Mouse (Mus musculus) liver, adult 2 months (tissue): ENCODE measurements around the gene Prkag2. TPM values are rescaled to one million over a fixed set of nuclear protein-coding genes. Genes with fewer than 3 reads are reported as not detected.
A peak's percentile ranks its signal among the peaks of the same experiment; 100 is the strongest.

Experiments
- DNase-seq: peaks from one replicate; pipeline ENCODE4 v3.0.0-alpha.2; 2011; ENCODE audit warnings: low read depth, low spot score; ENCODE audit errors: extremely low read depth
- H3K27ac ChIP-seq: fragments of 200-500 bp; replicated peaks from 2 replicates; pipeline ENCODE4 v1.5.1; 2012; ENCODE audit warnings: low read depth, mild to moderate bottlenecking, control low read depth, inconsistent platforms, low read length; ENCODE audit not compliant: insufficient read depth
- H3K27me3 ChIP-seq: fragments of 200-500 bp; 2 replicates; pipeline ENCODE4 v1.6.1; 2012; ENCODE audit warnings: mild to moderate bottlenecking, moderate library complexity, low read length, inconsistent platforms; ENCODE audit not compliant: control insufficient read depth, insufficient read depth
- H3K36me3 ChIP-seq: fragments of 200-500 bp; 2 replicates; pipeline ENCODE4 v1.6.1; 2012; ENCODE audit warnings: low read length, inconsistent platforms; ENCODE audit not compliant: control insufficient read depth, insufficient read depth
- H3K4me1 ChIP-seq: fragments of 200-500 bp; 2 replicates; pipeline ENCODE4 v1.6.1; 2011; ENCODE audit warnings: low read length; ENCODE audit not compliant: control insufficient read depth, insufficient read depth
- H3K4me3 ChIP-seq: fragments of 200-500 bp; 2 replicates; pipeline ENCODE4 v1.5.1; 2011; ENCODE audit warnings: low read depth, mild to moderate bottlenecking, control low read depth, low read length, moderate library complexity; ENCODE audit not compliant: insufficient read depth
- H3K79me2 ChIP-seq: fragments of 200-500 bp; 2 replicates; pipeline ENCODE4 v1.6.1; 2012; ENCODE audit warnings: inconsistent platforms, mild to moderate bottlenecking, low read length, moderate library complexity; ENCODE audit not compliant: control insufficient read depth, insufficient read depth
- H3K9ac ChIP-seq: fragments of 200-500 bp; 2 replicates; pipeline ENCODE4 v1.6.1; 2012; ENCODE audit warnings: low read depth, mild to moderate bottlenecking, control low read depth, inconsistent platforms, low read length
- CTCF ChIP-seq: fragments of 200-500 bp; IDR thresholded peaks from 2 replicates; pipeline ENCODE4 v1.5.1; 2011; ENCODE audit warnings: low read depth, low read length, control low read depth
- POLR2A ChIP-seq: fragments of 200-500 bp; IDR thresholded peaks from 2 replicates; pipeline ENCODE4 v1.6.1; 2011; ENCODE audit warnings: low read length, control low read depth; ENCODE audit not compliant: insufficient read depth; ENCODE audit errors: extremely low read depth
- WGBS: fragments of 180-500 bp; shearing (Covaris S2); methylation state at CpG from one replicate; pipeline ENCODE4 v1.1.7; 2018; 5-methylcytosine and 5-hydroxymethylcytosine counted together
- polyA plus RNA-seq: library from polyadenylated mRNA; depleted of rRNA; stranded (reverse); fragments of >200 nt; gene quantifications from 2 replicates; pipeline ENCODE4 v1.2.3, GENCODE M21; 2012
- total RNA-seq: library from RNA; depleted of rRNA; stranded (reverse); fragments of >200 nt; gene quantifications from 2 replicates; pipeline ENCODE4 v1.2.3, GENCODE M21; 2014

Gene Prkag2
- total and polyA plus RNA-seq, 2 experiments: 14.8 to 21.1 TPM

GRCm38 (mm10) chr5:24956891-24957290, 143.6 kb downstream of the Prkag2 start:
- Histone ChIP-seq H3K79me2 (peaks cover 9% of the 10 kb centered on the region; the same call in 1 of the 2 replicates), H3K9ac (no peak overlapping the region), H3K36me3 (no peaks in the 10 kb centered on the region), H3K4me1 (peaks cover 24% of the 10 kb centered on the region), H3K27me3 (no peaks in the 10 kb centered on the region), H3K4me3 (no peak overlapping the region), H3K27ac (no peak overlapping the region)
- TF ChIP-seq CTCF (no peak), POLR2A (no peak)
- 81% methylated on average over 7 of the region's 7 CpGs for WGBS
- DNase-seq: peak; percentile 72

- WGBS: 51% methylated on average over 16 of the region's 16 CpGs
- H3K27me3 ChIP-seq: no peaks in the 10 kb centered on the region
- TF ChIP-seq CTCF: no peak
- no peak for TF ChIP-seq POLR2A
- H3K4me3 ChIP-seq: no peak overlapping the region
- peaks cover 29% of the 10 kb centered on the region for H3K4me1 ChIP-seq
- peak overlapping the region; percentile 42 for H3K27ac ChIP-seq
- peak; percentile 56 for DNase-seq
- no peak overlapping the region for H3K9ac ChIP-seq
- peaks cover 25% of the 10 kb centered on the region; the same call in 1 of the 2 replicates for H3K79me2 ChIP-seq
- no peaks in the 10 kb centered on the region for H3K36me3 ChIP-seq
Measured at GRCm38 (mm10) chr5:24952842-24953741, 147.3 kb downstream of the Prkag2 start.

GRCm38 (mm10) chr5:24952212-24952611, 148.2 kb downstream of the Prkag2 start:
- Histone ChIP-seq H3K27ac (peak overlapping the region; percentile 42), H3K9ac (no peak overlapping the region), H3K36me3 (no peaks in the 10 kb centered on the region), H3K27me3 (no peaks in the 10 kb centered on the region), H3K4me1 (peaks cover 29% of the 10 kb centered on the region), H3K79me2 (peaks cover 25% of the 10 kb centered on the region; the same call in 1 of the 2 replicates), H3K4me3 (no peak overlapping the region)
- DNase-seq: peak; percentile 88
- TF ChIP-seq CTCF (no peak), POLR2A (no peak)
- 28% methylated on average over 6 of the region's 6 CpGs for WGBS

GRCm38 (mm10) chr5:24950891-24951574, 149.4 kb downstream of the Prkag2 start:
- DNase-seq: peak; percentile 76
- H3K9ac ChIP-seq: no peak overlapping the region
- H3K79me2 ChIP-seq: peaks cover 19% of the 10 kb centered on the region; the same call in 1 of the 2 replicates
- TF ChIP-seq POLR2A (no peak), CTCF (no peak)
- 17% methylated on average over 7 of the region's 7 CpGs for WGBS
- H3K4me1 ChIP-seq: peaks cover 29% of the 10 kb centered on the region
- H3K4me3 ChIP-seq: no peak overlapping the region
- no peaks in the 10 kb centered on the region for H3K27me3 ChIP-seq
- H3K36me3 ChIP-seq: peaks cover 2% of the 10 kb centered on the region; the same call in 1 of the 2 replicates
- H3K27ac ChIP-seq: peak overlapping the region; percentile 32; the same call in 1 of the 2 replicates

- H3K79me2 ChIP-seq: peaks cover 19% of the 10 kb centered on the region; the same call in 1 of the 2 replicates
- no peak overlapping the region for H3K4me3 ChIP-seq
- DNase-seq: no peak
- H3K36me3 ChIP-seq: peaks cover 9% of the 10 kb centered on the region; the same call in 1 of the 2 replicates
- WGBS: 88% methylated on average over 6 of the region's 6 CpGs
- TF ChIP-seq POLR2A: no peak
- no peak for TF ChIP-seq CTCF
- no peak overlapping the region for H3K27ac ChIP-seq
- no peak overlapping the region for H3K9ac ChIP-seq
- H3K27me3 ChIP-seq: no peaks in the 10 kb centered on the region
- H3K4me1 ChIP-seq: peaks cover 29% of the 10 kb centered on the region
Measured at GRCm38 (mm10) chr5:24950039-24950438, 150.4 kb downstream of the Prkag2 start.
